Mouse (Mus musculus): Measurements from ENCODE around the gene Epha6. TPM values are rescaled to one million over a fixed set of nuclear protein-coding genes. Genes with fewer than 3 reads are reported as not detected.

The Epha6 gene
- polyA plus RNA-seq, 1 experiment from 2014 or later = 1.6 TPM

GRCm38 (mm10) chr16:60375147-60375546 is 230.2 kb downstream of the Epha6 start:
- Histone ChIP-seq H3K36me3 (ENCODE audit: control insufficient read depth, insufficient read depth, low read length) (no peaks in the 10 kb centered on the region), H3K4me3 (ENCODE audit: low read depth, low read length) (no peak overlapping the region), H3K9me3 (replicated peaks; ENCODE audit: control insufficient read depth, low read length) (no peaks in the 10 kb centered on the region), H3K27ac (ENCODE audit: low read depth, low read length) (no peak overlapping the region), H3K27me3 (replicated peaks; ENCODE audit: control insufficient read depth, insufficient read depth, low read length) (no peaks in the 10 kb centered on the region), H3K4me1 (ENCODE audit: control insufficient read depth, insufficient read depth, low read length) (no peaks in the 10 kb centered on the region), H3K4me2 (ENCODE audit: low read length) (no peak overlapping the region), H3K9ac (ENCODE audit: low read length) (no peak overlapping the region)
- ATAC-seq = no peak
- DNase-seq (ENCODE audit: low spot score) = no peak

GRCm38 (mm10) chr16:60283963-60284362 is 321.4 kb downstream of the Epha6 start:
- no peaks in the 10 kb centered on the region for H3K4me1 ChIP-seq (ENCODE audit: control insufficient read depth, insufficient read depth, low read length)
- H3K27ac ChIP-seq (ENCODE audit: low read depth, low read length) = no peak overlapping the region
- no peaks in the 10 kb centered on the region for H3K36me3 ChIP-seq (ENCODE audit: control insufficient read depth, insufficient read depth, low read length)
- no peak overlapping the region for H3K4me3 ChIP-seq (ENCODE audit: low read depth, low read length)
- 68% methylated on average over 1 of the region's 1 CpGs for WGBS
- no peak overlapping the region for H3K4me2 ChIP-seq (ENCODE audit: low read length)
- no peak for ATAC-seq
- H3K9me3 ChIP-seq (replicated peaks; ENCODE audit: control insufficient read depth, low read length) = no peaks in the 10 kb centered on the region
- H3K9ac ChIP-seq (ENCODE audit: low read length) = no peak overlapping the region
- no peaks in the 10 kb centered on the region; the same call in 1 of the 2 replicates for H3K27me3 ChIP-seq (replicated peaks; ENCODE audit: control insufficient read depth, insufficient read depth, low read length)
- no peak for DNase-seq (ENCODE audit: low spot score)

GRCm38 (mm10) chr16:60274109-60274508 is 331.2 kb downstream of the Epha6 start:
- Histone ChIP-seq H3K9ac (ENCODE audit: low read length) (no peak overlapping the region), H3K36me3 (ENCODE audit: control insufficient read depth, insufficient read depth, low read length) (no peaks in the 10 kb centered on the region), H3K4me2 (ENCODE audit: low read length) (no peak overlapping the region), H3K9me3 (replicated peaks; ENCODE audit: control insufficient read depth, low read length) (no peaks in the 10 kb centered on the region), H3K4me3 (ENCODE audit: low read depth, low read length) (no peak overlapping the region), H3K27ac (ENCODE audit: low read depth, low read length) (no peak overlapping the region), H3K4me1 (ENCODE audit: control insufficient read depth, insufficient read depth, low read length) (no peaks in the 10 kb centered on the region), H3K27me3 (replicated peaks; ENCODE audit: control insufficient read depth, insufficient read depth, low read length) (no peaks in the 10 kb centered on the region)
- ATAC-seq (no peak), DNase-seq (ENCODE audit: low spot score) (no peak)
- 81% methylated on average over 2 of the region's 2 CpGs for WGBS

DNA sequence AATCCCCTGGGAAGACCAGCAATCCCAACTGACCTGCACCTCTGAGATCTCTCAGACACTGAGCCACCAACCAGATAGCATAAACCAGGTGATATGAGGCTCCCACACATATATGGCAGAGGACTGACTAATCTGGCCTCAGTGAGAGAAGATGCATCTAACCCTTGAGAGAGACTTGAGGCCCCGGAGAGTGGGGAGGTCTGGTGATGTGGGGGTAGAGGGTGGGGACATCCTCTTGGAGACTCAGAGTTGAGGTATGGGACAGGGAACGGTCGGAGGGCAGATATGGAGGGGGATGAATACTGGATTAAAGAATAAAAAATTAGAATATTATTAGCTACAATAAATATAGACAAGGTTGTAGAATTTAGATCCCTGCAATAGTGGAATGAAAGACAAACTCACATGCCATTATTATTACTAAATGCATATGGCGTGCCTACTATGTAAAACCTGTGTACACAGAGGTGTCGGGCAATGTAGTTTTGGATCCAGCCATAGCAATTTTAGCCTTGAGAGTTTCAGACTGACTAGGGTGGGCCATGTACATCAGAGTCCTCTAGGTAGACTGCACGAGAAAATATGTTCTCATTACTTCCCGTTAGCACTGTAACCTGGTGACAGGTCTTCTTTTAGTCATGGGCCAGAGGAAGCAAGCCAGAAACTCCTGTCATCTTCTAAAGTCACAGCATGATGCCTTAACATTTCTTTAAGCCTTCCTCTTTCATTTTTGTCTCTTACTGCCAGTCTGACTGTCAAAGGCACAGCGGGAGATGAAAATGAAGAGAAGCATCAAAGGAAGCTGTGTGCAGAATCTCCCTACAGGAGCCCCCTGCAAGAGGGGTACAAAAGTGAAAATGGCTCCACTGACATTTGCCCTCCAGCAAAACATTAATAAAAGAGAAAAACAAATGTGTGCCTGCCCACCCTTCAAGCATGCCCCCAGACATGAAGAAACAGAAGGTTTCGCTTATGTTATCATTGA is 338.7 kb downstream of the Epha6 start:
- ATAC-seq = peak; percentile 81
- DNase-seq (ENCODE audit: low spot score) = peak; percentile 59
- H3K9ac ChIP-seq (ENCODE audit: low read length) = no peak overlapping the region
- no peak overlapping the region for H3K4me2 ChIP-seq (ENCODE audit: low read length)
- no peaks in the 10 kb centered on the region for H3K27me3 ChIP-seq (replicated peaks; ENCODE audit: control insufficient read depth, insufficient read depth, low read length)
- WGBS = 63% methylated on average over 9 of the region's 9 CpGs
- H3K27ac ChIP-seq (ENCODE audit: low read depth, low read length) = no peak overlapping the region
- H3K9me3 ChIP-seq (replicated peaks; ENCODE audit: control insufficient read depth, low read length) = no peaks in the 10 kb centered on the region
- H3K4me1 ChIP-seq (ENCODE audit: control insufficient read depth, insufficient read depth, low read length) = no peaks in the 10 kb centered on the region
- no peak overlapping the region for H3K4me3 ChIP-seq (ENCODE audit: low read depth, low read length)
- H3K36me3 ChIP-seq (ENCODE audit: control insufficient read depth, insufficient read depth, low read length) = no peaks in the 10 kb centered on the region

- H3K27me3 ChIP-seq (replicated peaks; ENCODE audit: control insufficient read depth, insufficient read depth, low read length) = no peaks in the 10 kb centered on the region
- H3K4me1 ChIP-seq (ENCODE audit: control insufficient read depth, insufficient read depth, low read length) = no peaks in the 10 kb centered on the region
- no peaks in the 10 kb centered on the region for H3K9me3 ChIP-seq (replicated peaks; ENCODE audit: control insufficient read depth, low read length)
- no peak overlapping the region for H3K27ac ChIP-seq (ENCODE audit: low read depth, low read length)
- DNase-seq (ENCODE audit: low spot score) (no peak), ATAC-seq (no peak)
- H3K4me2 ChIP-seq (ENCODE audit: low read length) = no peak overlapping the region
- WGBS = 75% methylated on average over 6 of the region's 6 CpGs
- no peak overlapping the region for H3K4me3 ChIP-seq (ENCODE audit: low read depth, low read length)
- no peaks in the 10 kb centered on the region for H3K36me3 ChIP-seq (ENCODE audit: control insufficient read depth, insufficient read depth, low read length)
- no peak overlapping the region for H3K9ac ChIP-seq (ENCODE audit: low read length)
Measured at GRCm38 (mm10) chr16:60264719-60265508, 340.4 kb downstream of the Epha6 start.

GRCm38 (mm10) chr16:60258151-60258635 is 347.1 kb downstream of the Epha6 start:
- Histone ChIP-seq H3K4me2 (ENCODE audit: low read length) (no peak overlapping the region), H3K36me3 (ENCODE audit: control insufficient read depth, insufficient read depth, low read length) (no peaks in the 10 kb centered on the region), H3K27me3 (replicated peaks; ENCODE audit: control insufficient read depth, insufficient read depth, low read length) (no peaks in the 10 kb centered on the region), H3K4me3 (ENCODE audit: low read depth, low read length) (no peak overlapping the region), H3K27ac (ENCODE audit: low read depth, low read length) (no peak overlapping the region), H3K4me1 (ENCODE audit: control insufficient read depth, insufficient read depth, low read length) (no peaks in the 10 kb centered on the region), H3K9ac (ENCODE audit: low read length) (no peak overlapping the region), H3K9me3 (replicated peaks; ENCODE audit: control insufficient read depth, low read length) (no peaks in the 10 kb centered on the region)
- ATAC-seq (no peak; the same call in 1 of the 2 replicates), DNase-seq (ENCODE audit: low spot score) (peak; percentile 16)
- 78% methylated on average over 7 of the region's 7 CpGs for WGBS

DNA sequence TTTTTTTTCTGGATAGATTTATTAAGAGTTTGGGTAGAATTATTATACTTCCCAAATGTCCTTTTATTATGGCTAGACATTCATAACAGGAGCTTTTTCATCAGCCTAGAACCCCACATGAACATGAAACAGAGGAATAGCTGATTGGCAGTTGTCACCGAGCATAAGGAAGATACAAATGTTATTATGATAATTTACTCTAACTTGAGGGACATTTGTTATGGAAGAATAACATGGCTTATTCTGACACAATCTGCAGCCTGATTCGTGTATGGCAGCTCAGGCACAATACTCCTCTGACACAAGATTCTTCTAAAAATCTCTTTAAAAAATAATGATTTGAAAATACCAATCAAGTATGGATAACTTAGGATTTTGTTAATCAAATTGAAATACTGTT is 347.7 kb downstream of the Epha6 start:
- Histone ChIP-seq H3K27ac (ENCODE audit: low read depth, low read length) (no peak overlapping the region), H3K27me3 (replicated peaks; ENCODE audit: control insufficient read depth, insufficient read depth, low read length) (no peaks in the 10 kb centered on the region), H3K36me3 (ENCODE audit: control insufficient read depth, insufficient read depth, low read length) (no peaks in the 10 kb centered on the region), H3K4me3 (ENCODE audit: low read depth, low read length) (no peak overlapping the region), H3K9ac (ENCODE audit: low read length) (no peak overlapping the region), H3K4me1 (ENCODE audit: control insufficient read depth, insufficient read depth, low read length) (no peaks in the 10 kb centered on the region), H3K4me2 (ENCODE audit: low read length) (no peak overlapping the region), H3K9me3 (replicated peaks; ENCODE audit: control insufficient read depth, low read length) (no peaks in the 10 kb centered on the region)
- ATAC-seq (no peak), DNase-seq (ENCODE audit: low spot score) (no peak)
- 65% methylated on average over 2 of the region's 2 CpGs for WGBS

- no peaks in the 10 kb centered on the region for H3K9me3 ChIP-seq (replicated peaks; ENCODE audit: control insufficient read depth, low read length)
- no peak overlapping the region for H3K9ac ChIP-seq (ENCODE audit: low read length)
- no peaks in the 10 kb centered on the region for H3K36me3 ChIP-seq (ENCODE audit: control insufficient read depth, insufficient read depth, low read length)
- no peaks in the 10 kb centered on the region for H3K27me3 ChIP-seq (replicated peaks; ENCODE audit: control insufficient read depth, insufficient read depth, low read length)
- ATAC-seq = no peak
- 74% methylated on average over 4 of the region's 4 CpGs for WGBS
- no peak overlapping the region for H3K4me3 ChIP-seq (ENCODE audit: low read depth, low read length)
- no peak overlapping the region for H3K27ac ChIP-seq (ENCODE audit: low read depth, low read length)
- no peaks in the 10 kb centered on the region for H3K4me1 ChIP-seq (ENCODE audit: control insufficient read depth, insufficient read depth, low read length)
- no peak overlapping the region for H3K4me2 ChIP-seq (ENCODE audit: low read length)
- DNase-seq (ENCODE audit: low spot score) = no peak
Measured at GRCm38 (mm10) chr16:60257044-60257443, 348.3 kb downstream of the Epha6 start.

Measured in forebrain, embryonic 14.5 days (tissue).